Mouse (Mus musculus) adrenal gland, postnatal 25 days (tissue): Measurements from ENCODE around the gene Nuak1. TPM values are rescaled to one million over a fixed set of nuclear protein-coding genes. Genes with fewer than 3 reads are reported as not detected.

Source experiments
- DNase-seq: peaks from one replicate; pipeline ENCODE4 v3.0.0; 2021; ENCODE audit warnings: mixed read lengths
- total RNA-seq: library from RNA; stranded (reverse); gene quantifications from 2 replicates; pipeline ENCODE4 v1.2.3, GENCODE M21; 2021

Nuak1 gene
- total RNA-seq, 1 experiment from 2014 or later, result 7.8 TPM

- no peak for DNase-seq
These were observed 110.6 kb downstream of the Nuak1 start for GRCm38 (mm10) chr10:84329822-84330221.

GRCm38 (mm10) chr10:84329336-84329735 lies 111.1 kb downstream of the Nuak1 start:
- no peak for DNase-seq

- no peak for DNase-seq
These were observed 116.4 kb downstream of the Nuak1 start for GRCm38 (mm10) chr10:84324018-84324417.

Other genes with a start within 250 kb of the Nuak1 start
- 47.2 and 49.3 TPM in 2 replicates for gene Ckap4, start 93.5 kb upstream of the Nuak1 start, total RNA-seq
- 43.8 and 67.2 TPM in 2 replicates for gene Tcp11l2, start 136.0 kb upstream of the Nuak1 start, total RNA-seq
- 31.3 and 38.2 TPM in 2 replicates for gene Polr3b, start 181.7 kb upstream of the Nuak1 start, total RNA-seq